Mouse (Mus musculus): ENCODE measurements around the gene Ephx1.

GRCm38 (mm10) chr1:181052898-181053297 lies 32.2 kb upstream of the Ephx1 start:
- TF ChIP-seq CTCF (IDR thresholded peaks at IDR 0.05; ENCODE audit: borderline replicate concordance, insufficient read depth, low read length), result no peak
- TF ChIP-seq POLR2A (IDR thresholded peaks at IDR 0.05; ENCODE audit: low read depth, low read length), result no peak

All from embryonic fibroblast, embryonic 13.5 days (primary cell).